Mouse (Mus musculus): ENCODE results near the gene Sgsm2. TPM values are rescaled to one million over a fixed set of nuclear protein-coding genes. Genes with fewer than 3 reads are reported as not detected.

The Sgsm2 gene
- polyA plus RNA-seq, 1 experiment from 2014 or later = 7.5 TPM

DNA sequence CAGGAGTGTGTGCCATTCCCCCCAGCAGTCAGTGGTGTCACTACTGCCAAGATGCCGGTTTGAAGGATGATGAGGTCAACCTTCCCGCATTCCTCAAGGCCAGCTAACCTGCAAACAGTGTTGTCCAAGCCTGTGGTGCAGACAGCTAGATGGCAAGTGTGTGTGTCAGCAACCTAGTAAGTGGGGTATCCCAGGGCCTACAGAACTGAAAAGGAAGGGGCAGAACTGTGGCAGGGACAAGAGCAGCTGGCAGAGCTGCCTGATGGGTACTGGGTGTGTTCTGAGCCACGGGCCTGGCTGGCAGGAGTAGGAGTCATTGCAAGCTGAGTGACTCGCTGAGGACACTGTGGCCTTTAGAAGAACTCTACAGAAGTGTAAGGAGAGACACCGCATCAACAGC lies 34.7 kb downstream of the Sgsm2 start:
- no peak for ATAC-seq (ENCODE audit: insufficient number of reproducible peaks, insufficient read depth, low FRiP score, low TSS enrichment)
- no peak overlapping the region for H3K27ac ChIP-seq
- H3K4me1 ChIP-seq = 0 out of 2 replicates have a peak, but pooled peaks cover 6% of the 10 kb centered on the region
- H3K27me3 ChIP-seq = no peaks in the 10 kb centered on the region
- WGBS = 80% methylated on average over 5 of the region's 5 CpGs
- no peak overlapping the region for H3K4me3 ChIP-seq
- no peaks in the 10 kb centered on the region for H3K9me3 ChIP-seq
- no peak overlapping the region for H3K9ac ChIP-seq
- no peaks in the 10 kb centered on the region for H3K36me3 ChIP-seq
- H3K4me2 ChIP-seq (replicated peaks) = no peak overlapping the region

- H3K27me3 ChIP-seq = no peaks in the 10 kb centered on the region
- no peaks in the 10 kb centered on the region for H3K9me3 ChIP-seq
- no peaks in the 10 kb centered on the region for H3K4me1 ChIP-seq
- ATAC-seq (ENCODE audit: insufficient number of reproducible peaks, insufficient read depth, low FRiP score, low TSS enrichment) = no peak
- no peak overlapping the region for H3K4me3 ChIP-seq
- H3K36me3 ChIP-seq = no peaks in the 10 kb centered on the region
- H3K9ac ChIP-seq = no peak overlapping the region
- H3K4me2 ChIP-seq (replicated peaks) = no peak overlapping the region
- 82% methylated on average over 9 of the region's 9 CpGs for WGBS
- H3K27ac ChIP-seq = no peak overlapping the region
Observed at GRCm38 (mm10) chr11:74857756-74858155, 39.1 kb downstream of the Sgsm2 start.

- ATAC-seq (ENCODE audit: insufficient number of reproducible peaks, insufficient read depth, low FRiP score, low TSS enrichment) = no peak
- H3K36me3 ChIP-seq = 0 out of 2 replicates have a peak, but pooled peaks cover 3% of the 10 kb centered on the region
- H3K27me3 ChIP-seq = no peaks in the 10 kb centered on the region
- WGBS = 71% methylated on average over 14 of the region's 14 CpGs
- H3K4me1 ChIP-seq = peaks cover 8% of the 10 kb centered on the region; the same call in 1 of the 2 replicates
- H3K9me3 ChIP-seq = no peaks in the 10 kb centered on the region
- no peak overlapping the region for H3K27ac ChIP-seq
- no peak overlapping the region for H3K9ac ChIP-seq
- H3K4me3 ChIP-seq = no peak overlapping the region
- no peak overlapping the region for H3K4me2 ChIP-seq (replicated peaks)
Observed at GRCm38 (mm10) chr11:74850998-74851661, 45.7 kb downstream of the Sgsm2 start.

DNA sequence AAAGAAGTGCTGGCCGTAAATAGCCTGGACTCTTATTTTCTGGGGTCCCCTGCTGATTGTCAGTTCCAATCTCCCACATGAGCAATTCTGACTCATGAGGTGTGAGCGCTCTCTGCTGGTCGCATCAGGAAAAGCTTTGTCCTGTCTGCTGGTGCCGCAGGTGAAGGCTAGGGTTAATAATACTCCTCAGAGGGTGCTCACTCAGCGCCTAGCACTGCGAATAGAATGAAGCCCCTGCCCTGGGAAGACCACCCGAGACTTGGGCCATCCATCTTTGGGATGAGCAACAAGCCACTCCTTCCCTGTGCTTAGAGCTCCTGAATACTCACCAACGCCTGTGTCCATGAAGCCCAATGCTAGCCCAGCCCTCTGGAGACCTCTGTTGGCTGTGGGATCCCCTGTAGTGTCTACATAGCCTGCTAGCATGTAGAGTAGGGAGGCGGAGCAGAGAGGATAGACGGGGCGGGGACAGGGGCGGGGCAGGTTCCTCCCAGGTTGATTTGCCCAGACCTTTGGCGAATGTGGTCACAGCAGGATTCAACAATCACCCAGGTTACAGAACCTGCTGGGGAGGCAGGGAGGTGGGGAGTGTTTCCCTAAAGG lies 48.8 kb downstream of the Sgsm2 start:
- peak overlapping the region; percentile 2; the same call in 1 of the 2 replicates for H3K27ac ChIP-seq
- H3K4me3 ChIP-seq = no peak overlapping the region
- H3K9me3 ChIP-seq = peaks cover 4% of the 10 kb centered on the region; the same call in 1 of the 2 replicates
- ATAC-seq (ENCODE audit: insufficient number of reproducible peaks, insufficient read depth, low FRiP score, low TSS enrichment) = no peak
- 6% methylated on average over 13 of the region's 13 CpGs for WGBS
- H3K4me1 ChIP-seq = peaks cover 10% of the 10 kb centered on the region; the same call in 1 of the 2 replicates
- peaks cover 31% of the 10 kb centered on the region for H3K36me3 ChIP-seq
- no peak overlapping the region; the same call in 1 of the 2 replicates for H3K9ac ChIP-seq
- no peaks in the 10 kb centered on the region for H3K27me3 ChIP-seq
- 0 out of 2 replicates have a peak overlapping the region, but pooled peaks have one; percentile 7 for H3K4me2 ChIP-seq (replicated peaks)

GRCm38 (mm10) chr11:74845784-74846183 lies 51.1 kb downstream of the Sgsm2 start:
- H3K4me3 ChIP-seq = no peak overlapping the region
- H3K36me3 ChIP-seq = peaks cover 46% of the 10 kb centered on the region
- no peak for ATAC-seq (ENCODE audit: insufficient number of reproducible peaks, insufficient read depth, low FRiP score, low TSS enrichment)
- no peak overlapping the region for H3K4me2 ChIP-seq (replicated peaks)
- peaks cover 14% of the 10 kb centered on the region; the same call in 1 of the 2 replicates for H3K4me1 ChIP-seq
- H3K27ac ChIP-seq = no peak overlapping the region
- no peaks in the 10 kb centered on the region for H3K27me3 ChIP-seq
- peaks cover 4% of the 10 kb centered on the region; the same call in 1 of the 2 replicates for H3K9me3 ChIP-seq
- 66% methylated on average over 3 of the region's 3 CpGs for WGBS
- H3K9ac ChIP-seq = no peak overlapping the region

- Histone ChIP-seq H3K4me3 (no peak overlapping the region), H3K4me2 (replicated peaks) (no peak overlapping the region), H3K9me3 (peaks cover 4% of the 10 kb centered on the region; the same call in 1 of the 2 replicates), H3K4me1 (peaks cover 21% of the 10 kb centered on the region), H3K27me3 (no peaks in the 10 kb centered on the region), H3K36me3 (peaks cover 46% of the 10 kb centered on the region), H3K9ac (no peak overlapping the region), H3K27ac (no peak overlapping the region)
- no peak for ATAC-seq (ENCODE audit: insufficient number of reproducible peaks, insufficient read depth, low FRiP score, low TSS enrichment)
- 63% methylated on average over 5 of the region's 5 CpGs for WGBS
Observed at GRCm38 (mm10) chr11:74843761-74844160, 53.1 kb downstream of the Sgsm2 start.

DNA sequence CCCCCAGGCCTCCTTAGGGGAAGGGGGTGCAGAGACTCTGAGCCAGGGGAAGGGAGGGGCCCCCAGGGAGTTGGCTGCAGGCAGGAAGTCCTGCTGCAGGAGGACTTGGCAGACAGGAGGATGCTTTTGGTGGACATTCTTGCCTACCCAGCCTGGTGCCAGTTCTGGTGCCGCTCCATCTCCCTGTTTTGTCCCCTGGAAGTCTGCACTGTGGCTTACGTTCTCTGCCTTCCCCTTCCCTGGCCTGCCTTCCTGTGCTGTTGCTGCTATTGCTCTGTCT lies 53.5 kb downstream of the Sgsm2 start:
- no peak for ATAC-seq (ENCODE audit: insufficient number of reproducible peaks, insufficient read depth, low FRiP score, low TSS enrichment)
- Histone ChIP-seq H3K9ac (no peak overlapping the region), H3K4me3 (no peak overlapping the region), H3K4me1 (peaks cover 21% of the 10 kb centered on the region), H3K9me3 (peaks cover 4% of the 10 kb centered on the region; the same call in 1 of the 2 replicates), H3K4me2 (replicated peaks) (no peak overlapping the region), H3K36me3 (peaks cover 46% of the 10 kb centered on the region), H3K27ac (peak overlapping the region; percentile 8; the same call in 1 of the 2 replicates), H3K27me3 (no peaks in the 10 kb centered on the region)
- WGBS = 63% methylated on average over 2 of the region's 2 CpGs

DNA sequence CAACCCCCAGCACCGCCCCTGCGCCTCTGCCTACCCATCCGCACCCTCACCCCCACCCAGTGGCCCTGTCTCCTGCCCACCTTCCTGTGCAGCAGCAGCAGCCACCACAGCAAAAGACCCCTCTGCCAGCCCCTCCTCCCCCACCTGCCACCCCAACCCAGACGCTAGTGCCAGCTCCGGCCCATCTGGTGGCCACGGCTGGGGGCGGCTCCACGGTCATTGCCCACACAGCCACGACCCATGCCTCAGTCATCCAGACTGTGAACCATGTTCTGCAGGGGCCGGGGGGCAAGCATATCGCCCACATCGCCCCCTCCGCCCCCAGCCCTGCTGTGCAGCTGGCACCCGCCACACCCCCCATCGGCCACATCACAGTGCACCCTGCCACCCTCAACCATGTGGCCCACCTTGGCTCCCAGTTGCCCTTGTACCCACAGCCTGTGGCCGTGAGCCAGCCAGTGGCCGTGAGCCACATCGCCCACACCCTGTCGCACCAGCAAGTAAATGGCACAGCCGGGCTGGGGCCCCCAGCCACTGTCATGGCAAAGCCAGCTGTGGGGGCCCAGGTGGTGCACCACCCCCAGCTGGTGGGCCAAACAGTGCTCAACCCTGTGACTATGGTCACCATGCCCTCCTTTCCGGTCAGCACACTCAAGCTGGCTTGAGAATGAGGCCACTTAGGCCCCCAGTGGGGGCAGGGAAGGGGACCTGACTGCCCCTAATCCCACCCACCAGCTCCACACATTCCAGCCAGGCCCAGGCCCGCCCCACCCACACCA lies 54.0 kb downstream of the Sgsm2 start:
- H3K9me3 ChIP-seq = peaks cover 4% of the 10 kb centered on the region; the same call in 1 of the 2 replicates
- peaks cover 16% of the 10 kb centered on the region for H3K4me1 ChIP-seq
- no peak overlapping the region for H3K4me2 ChIP-seq (replicated peaks)
- WGBS = 89% methylated on average over 22 of the region's 22 CpGs
- H3K27ac ChIP-seq = peak overlapping the region; percentile 8; the same call in 1 of the 2 replicates
- H3K4me3 ChIP-seq = no peak overlapping the region
- no peaks in the 10 kb centered on the region for H3K27me3 ChIP-seq
- no peak for ATAC-seq (ENCODE audit: insufficient number of reproducible peaks, insufficient read depth, low FRiP score, low TSS enrichment)
- peaks cover 46% of the 10 kb centered on the region for H3K36me3 ChIP-seq
- H3K9ac ChIP-seq = no peak overlapping the region

DNA sequence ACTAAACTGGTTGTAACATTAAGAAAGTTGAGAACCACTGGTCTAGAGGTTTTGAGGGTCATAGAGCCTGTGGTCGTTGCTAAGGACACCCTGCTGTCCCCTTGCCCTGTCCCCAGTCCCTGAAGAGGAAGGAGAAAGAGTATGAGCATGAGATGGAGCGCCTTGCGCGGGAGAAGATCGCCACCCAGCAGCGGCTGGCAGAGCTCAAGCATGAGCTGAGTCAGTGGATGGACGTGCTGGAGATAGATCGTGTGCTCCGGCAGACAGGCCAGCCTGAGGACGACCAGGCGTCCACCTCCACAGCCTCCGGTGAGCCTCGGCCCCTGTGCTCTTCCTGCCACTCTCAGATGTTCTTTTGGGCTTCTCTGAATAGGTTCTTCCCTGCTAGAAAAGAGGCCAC lies 54.8 kb downstream of the Sgsm2 start:
- Histone ChIP-seq H3K36me3 (peaks cover 46% of the 10 kb centered on the region), H3K9me3 (peaks cover 4% of the 10 kb centered on the region; the same call in 1 of the 2 replicates), H3K4me3 (no peak overlapping the region), H3K4me1 (peaks cover 20% of the 10 kb centered on the region), H3K9ac (no peak overlapping the region), H3K4me2 (replicated peaks) (no peak overlapping the region), H3K27me3 (no peaks in the 10 kb centered on the region), H3K27ac (no peak overlapping the region)
- WGBS = 88% methylated on average over 13 of the region's 13 CpGs
- ATAC-seq (ENCODE audit: insufficient number of reproducible peaks, insufficient read depth, low FRiP score, low TSS enrichment) = no peak

- H3K9me3 ChIP-seq = peaks cover 4% of the 10 kb centered on the region; the same call in 1 of the 2 replicates
- ATAC-seq (ENCODE audit: insufficient number of reproducible peaks, insufficient read depth, low FRiP score, low TSS enrichment) = no peak
- no peak overlapping the region for H3K27ac ChIP-seq
- H3K9ac ChIP-seq = no peak overlapping the region
- peaks cover 50% of the 10 kb centered on the region for H3K36me3 ChIP-seq
- no peaks in the 10 kb centered on the region for H3K27me3 ChIP-seq
- peaks cover 25% of the 10 kb centered on the region for H3K4me1 ChIP-seq
- H3K4me3 ChIP-seq = no peak overlapping the region
- H3K4me2 ChIP-seq (replicated peaks) = no peak overlapping the region
- WGBS = 83% methylated on average over 9 of the region's 9 CpGs
Observed at GRCm38 (mm10) chr11:74841366-74841765, 55.5 kb downstream of the Sgsm2 start.

DNA sequence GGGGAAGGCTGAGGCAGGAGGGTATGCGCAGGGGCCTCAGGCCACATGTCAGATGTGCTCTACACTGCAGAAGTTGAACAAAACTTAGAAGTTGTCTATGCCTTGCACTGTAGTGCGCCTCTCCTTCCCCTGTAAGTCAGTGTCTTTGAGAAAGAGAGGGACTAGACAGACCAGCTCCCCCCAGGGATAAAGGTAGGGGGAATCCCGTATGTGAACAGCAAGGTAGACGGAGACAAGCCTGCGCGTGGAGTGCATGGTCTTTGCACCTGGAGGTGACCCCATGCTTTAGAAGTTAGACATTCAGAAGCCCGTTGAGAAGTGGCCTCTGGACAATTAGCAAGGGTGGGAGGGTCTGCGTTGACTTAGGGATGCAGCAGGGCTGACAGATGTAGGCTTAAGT lies 56.1 kb downstream of the Sgsm2 start:
- H3K4me2 ChIP-seq (replicated peaks) = no peak overlapping the region
- H3K36me3 ChIP-seq = peaks cover 49% of the 10 kb centered on the region
- H3K27ac ChIP-seq = no peak overlapping the region
- peaks cover 31% of the 10 kb centered on the region for H3K4me1 ChIP-seq
- H3K4me3 ChIP-seq = no peak overlapping the region
- H3K9me3 ChIP-seq = peaks cover 4% of the 10 kb centered on the region; the same call in 1 of the 2 replicates
- 86% methylated on average over 8 of the region's 8 CpGs for WGBS
- no peaks in the 10 kb centered on the region for H3K27me3 ChIP-seq
- no peak overlapping the region for H3K9ac ChIP-seq
- no peak for ATAC-seq (ENCODE audit: insufficient number of reproducible peaks, insufficient read depth, low FRiP score, low TSS enrichment)
